Mouse (Mus musculus) liver, embryonic 14.5 days (tissue): ENCODE results near the gene Stk38.

Experiments
- CTCF ChIP-seq: IDR thresholded peaks from 2 replicates; pipeline ENCODE4 v1.5.1; 2016; ENCODE audit warnings: antibody characterized with exemption, low read depth, control low read depth
- EP300 ChIP-seq: IDR thresholded peaks from 2 replicates; pipeline ENCODE4 v1.6.1; 2016; ENCODE audit warnings: antibody characterized with exemption, low read depth

- TF ChIP-seq CTCF (no peak), EP300 (no peak)
Measured at GRCm38 (mm10) chr17:29053067-29053466, 45.3 kb upstream of the Stk38 start.
